Mouse (Mus musculus): ENCODE results near the gene Rdh7.
"Not testable (repeated sequence)": the region's sequence is repeated elsewhere in the genome, so short reads cannot be mapped to it uniquely, and the experiment has no call there.

Gene Rdh7

GRCm38 (mm10) chr10:127893163-127894022 lies 4.8 kb upstream of the Rdh7 start:
- not testable (repeated sequence) for DNase-seq (ENCODE audit: low read depth, low spot score)

GRCm38 (mm10) chr10:127891481-127891880 lies 2.9 kb upstream of the Rdh7 start:
- no peak for DNase-seq (ENCODE audit: low read depth, low spot score)

GRCm38 (mm10) chr10:127886971-127887370 lies 1.6 kb downstream of the Rdh7 start:
- no peak for DNase-seq (ENCODE audit: low read depth, low spot score)

GRCm38 (mm10) chr10:127886551-127886950 lies 2.1 kb downstream of the Rdh7 start:
- no peak for DNase-seq (ENCODE audit: low read depth, low spot score)

GRCm38 (mm10) chr10:127881041-127881440 lies 7.6 kb downstream of the Rdh7 start:
- DNase-seq (ENCODE audit: low read depth, low spot score), result no peak

- no peak for DNase-seq (ENCODE audit: low read depth, low spot score)
These were observed 9.4 kb downstream of the Rdh7 start for GRCm38 (mm10) chr10:127879155-127879688.

- DNase-seq (ENCODE audit: low read depth, low spot score), result no peak
These were observed 10.2 kb downstream of the Rdh7 start for GRCm38 (mm10) chr10:127878262-127879057.

GRCm38 (mm10) chr10:127877681-127878080 lies 10.9 kb downstream of the Rdh7 start:
- no peak for DNase-seq (ENCODE audit: low read depth, low spot score)

GRCm38 (mm10) chr10:127872484-127872883 lies 16.1 kb downstream of the Rdh7 start:
- no peak for DNase-seq (ENCODE audit: low read depth, low spot score)

- DNase-seq (ENCODE audit: low read depth, low spot score), result no peak
These were observed 22.4 kb downstream of the Rdh7 start, which contains the start of gene Rdh16f2 for GRCm38 (mm10) chr10:127866232-127866631. TSS of gene Rdh16f2 (plus strand) at chr10:127866474.

GRCm38 (mm10) chr10:127864931-127865330 lies 23.7 kb downstream of the Rdh7 start:
- no peak for DNase-seq (ENCODE audit: low read depth, low spot score)

- no peak for DNase-seq (ENCODE audit: low read depth, low spot score)
These were observed 32.2 kb downstream of the Rdh7 start for GRCm38 (mm10) chr10:127856376-127856775.

- no peak for DNase-seq (ENCODE audit: low read depth, low spot score)
These were observed 39.0 kb downstream of the Rdh7 start, which contains the start of gene Rdh19 for GRCm38 (mm10) chr10:127849628-127850027. TSS of gene Rdh19 (plus strand) at chr10:127849928.

GRCm38 (mm10) chr10:127848089-127848488 lies 40.5 kb downstream of the Rdh7 start:
- DNase-seq (ENCODE audit: low read depth, low spot score), result no peak

- DNase-seq (ENCODE audit: low read depth, low spot score), result not testable (repeated sequence)
These were observed 42.7 kb downstream of the Rdh7 start for GRCm38 (mm10) chr10:127845945-127846344.

- no peak for DNase-seq (ENCODE audit: low read depth, low spot score)
These were observed 47.8 kb downstream of the Rdh7 start for GRCm38 (mm10) chr10:127840776-127841175.

GRCm38 (mm10) chr10:127838539-127838938 lies 50.1 kb downstream of the Rdh7 start:
- DNase-seq (ENCODE audit: low read depth, low spot score), result no peak

- not testable (repeated sequence) for DNase-seq (ENCODE audit: low read depth, low spot score)
These were observed 50.8 kb downstream of the Rdh7 start for GRCm38 (mm10) chr10:127837793-127838192.

- no peak for DNase-seq (ENCODE audit: low read depth, low spot score)
These were observed 53.3 kb downstream of the Rdh7 start for GRCm38 (mm10) chr10:127835292-127835691.

- DNase-seq (ENCODE audit: low read depth, low spot score), result not testable (repeated sequence)
These were observed 54.4 kb downstream of the Rdh7 start for GRCm38 (mm10) chr10:127834186-127834585.

All from retina, adult 2 months (tissue).